Mouse (Mus musculus): ENCODE data around the gene Pappa2.

The Pappa2 gene

DNA sequence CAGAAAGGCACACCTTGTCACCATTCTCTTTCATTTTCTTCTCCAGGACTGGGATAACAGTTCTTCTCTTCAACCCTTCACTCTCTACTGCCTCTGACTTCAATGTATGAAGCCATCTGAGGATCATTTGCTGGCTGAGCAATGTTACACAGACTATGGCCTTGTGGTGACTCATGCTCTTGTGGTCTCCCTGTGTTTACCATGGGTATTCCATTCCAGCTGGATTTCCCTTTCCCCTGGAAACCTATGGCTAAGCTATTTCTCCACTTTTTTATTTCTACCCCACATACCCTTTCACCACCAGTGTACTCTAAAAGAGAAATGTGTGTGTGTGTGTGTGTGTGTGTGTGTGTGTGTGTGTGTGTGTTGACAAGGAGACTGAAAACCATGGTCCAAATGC, 83.0 kb downstream of the Pappa2 start:
- DNase-seq (ENCODE audit: low spot score): peak; percentile 61

DNA sequence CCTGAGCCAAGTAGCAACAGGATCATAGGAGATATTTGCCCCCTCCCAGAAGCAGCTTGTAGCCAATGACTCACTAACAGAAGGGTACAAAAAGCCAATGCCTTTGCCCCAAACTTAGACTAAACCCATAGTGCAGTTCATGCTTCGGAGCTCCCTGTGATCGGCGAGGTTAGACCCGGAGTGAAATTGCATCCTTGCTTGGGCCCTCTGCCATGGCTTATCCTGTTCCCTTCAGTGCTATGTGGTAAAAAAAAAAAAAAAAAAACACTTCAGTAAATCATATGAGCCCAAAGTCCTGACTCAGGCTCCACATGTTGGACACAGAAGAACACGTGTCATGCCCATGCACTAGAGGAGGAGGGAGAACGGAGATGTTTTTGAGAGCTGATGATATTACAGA, 85.8 kb downstream of the Pappa2 start:
- DNase-seq (ENCODE audit: low spot score): peak; percentile 72

GRCm38 (mm10) chr1:158875487-158875886, 104.8 kb downstream of the Pappa2 start:
- DNase-seq (ENCODE audit: low spot score): no peak

GRCm38 (mm10) chr1:158874552-158875077, 105.7 kb downstream of the Pappa2 start:
- DNase-seq (ENCODE audit: low spot score): no peak

DNA sequence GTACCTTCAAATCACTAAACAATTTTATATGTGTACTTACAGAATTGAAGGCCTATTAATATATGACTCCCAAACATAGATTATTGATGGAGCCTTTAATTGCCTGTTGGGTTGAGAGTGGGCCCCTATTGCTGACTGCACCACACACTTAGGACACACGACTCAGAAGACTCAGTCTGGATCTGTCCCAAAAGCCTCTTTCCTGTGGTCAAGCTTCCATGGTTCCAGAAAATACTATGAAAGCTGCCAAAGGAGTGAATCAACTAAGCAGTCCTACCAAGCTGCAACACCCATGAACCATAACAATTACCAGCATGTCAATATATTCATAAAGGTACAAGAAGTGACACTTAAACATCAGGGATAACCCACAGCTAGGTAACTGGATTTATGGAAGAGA, 106.7 kb downstream of the Pappa2 start:
- no peak for DNase-seq (ENCODE audit: low spot score)

- DNase-seq (ENCODE audit: low spot score): no peak
Observed at GRCm38 (mm10) chr1:158871401-158871800, 108.9 kb downstream of the Pappa2 start.

- no peak for DNase-seq (ENCODE audit: low spot score)
Observed at GRCm38 (mm10) chr1:158860190-158860589, 120.1 kb downstream of the Pappa2 start.

- DNase-seq (ENCODE audit: low spot score): peak; percentile 45
Observed at GRCm38 (mm10) chr1:158853936-158854882, 126.1 kb downstream of the Pappa2 start.

DNA sequence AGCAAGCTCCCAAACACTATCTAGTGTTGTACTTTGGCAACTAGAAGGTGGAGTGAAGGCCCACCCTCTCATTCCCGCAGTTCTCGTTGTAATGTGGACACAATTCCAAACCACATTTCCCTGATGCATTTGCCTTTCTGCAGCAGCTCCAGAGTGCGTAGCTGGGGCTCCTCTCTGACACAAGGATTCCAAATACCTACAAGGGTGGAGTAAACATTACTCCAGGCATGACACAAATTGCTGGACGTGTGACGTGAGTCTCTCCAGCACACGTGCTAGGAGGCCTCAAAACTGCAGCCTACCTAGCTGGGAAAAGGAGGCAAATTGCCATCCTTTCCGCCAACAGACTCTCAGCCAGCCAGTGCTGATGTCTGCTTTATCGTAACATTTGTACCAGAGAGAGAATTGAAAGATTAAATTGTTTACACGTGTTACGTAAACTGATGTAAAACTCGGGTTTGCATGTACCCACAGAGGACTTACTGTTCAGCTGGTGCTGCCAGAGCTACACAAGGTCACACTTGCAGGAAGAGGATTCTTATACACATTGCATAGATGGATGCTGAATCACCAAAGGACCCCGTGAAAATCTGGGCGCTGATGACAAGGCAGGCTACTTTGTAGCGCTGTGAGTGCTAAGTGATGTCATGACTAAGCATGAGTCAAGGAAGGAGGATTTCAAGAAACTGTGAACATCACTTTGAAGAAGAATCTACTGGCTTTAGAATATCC, 127.3 kb downstream of the Pappa2 start:
- DNase-seq (ENCODE audit: low spot score): peak; percentile 37

- no peak for DNase-seq (ENCODE audit: low spot score)
Observed at GRCm38 (mm10) chr1:158850459-158850858, 129.8 kb downstream of the Pappa2 start.

DNA sequence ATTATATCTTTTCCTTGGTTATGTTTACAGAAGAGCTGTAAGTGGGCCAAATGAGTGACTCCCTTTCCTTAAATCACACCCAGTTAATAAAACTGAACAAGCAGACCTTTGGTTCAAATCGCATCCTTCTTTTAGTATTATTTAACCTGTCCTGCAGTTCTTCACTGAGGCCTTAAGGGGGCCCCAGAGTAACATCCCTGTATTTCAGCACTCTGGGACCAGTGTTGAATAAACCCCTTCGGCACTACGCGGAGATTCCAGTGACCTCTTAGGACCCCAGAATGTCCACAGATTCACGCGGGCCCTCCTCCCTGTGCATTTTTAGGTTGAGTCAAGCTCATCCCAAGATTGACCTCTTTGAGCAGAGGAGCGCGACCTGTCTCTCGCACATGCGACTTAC, 135.7 kb downstream of the Pappa2 start:
- peak; percentile 32 for DNase-seq (ENCODE audit: low spot score)

GRCm38 (mm10) chr1:158837151-158837550, 143.1 kb downstream of the Pappa2 start:
- no peak for DNase-seq (ENCODE audit: low spot score)

GRCm38 (mm10) chr1:158830152-158830551, 150.1 kb downstream of the Pappa2 start:
- DNase-seq (ENCODE audit: low spot score): no peak

DNA sequence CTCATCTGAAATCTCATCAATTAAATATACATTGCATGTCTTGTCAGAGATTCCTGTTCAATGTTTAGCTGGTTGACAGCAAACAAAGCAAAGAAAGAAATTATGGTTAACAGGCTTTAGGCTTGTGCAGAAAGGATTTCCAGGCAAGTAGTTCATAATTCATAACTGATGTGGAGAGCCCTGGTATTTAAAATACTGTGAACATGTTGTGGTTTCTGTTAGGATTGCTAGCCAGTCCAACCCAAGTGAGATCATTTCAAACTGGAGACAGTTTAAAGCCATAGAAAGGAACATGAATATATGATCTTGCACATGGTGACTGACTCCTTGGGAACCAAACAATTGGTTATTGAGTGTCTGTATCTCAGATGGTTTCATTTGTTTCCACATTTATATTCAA, 152.4 kb downstream of the Pappa2 start:
- no peak for DNase-seq (ENCODE audit: low spot score)

GRCm38 (mm10) chr1:158819676-158820075, 160.6 kb downstream of the Pappa2 start:
- DNase-seq (ENCODE audit: low spot score): no peak

DNA sequence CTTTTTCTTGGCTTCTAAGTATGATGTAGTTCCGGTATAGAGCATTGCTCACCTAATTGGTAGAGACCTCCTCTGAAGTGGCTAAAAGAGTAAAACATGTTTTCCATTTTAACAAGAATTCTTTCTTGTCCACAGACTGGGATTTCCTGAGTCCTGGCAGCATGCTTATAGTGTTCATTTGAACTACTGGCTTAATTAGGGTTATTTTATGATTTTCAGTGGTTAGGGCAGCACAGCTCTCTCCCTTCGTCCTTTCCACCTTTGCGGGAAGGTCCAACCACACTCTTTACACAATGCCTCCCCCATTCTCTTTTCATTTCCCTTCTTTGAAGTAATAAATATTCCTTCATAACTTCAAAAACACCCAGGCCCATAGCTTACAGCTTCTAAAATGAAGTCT, 163.8 kb downstream of the Pappa2 start:
- no peak for DNase-seq (ENCODE audit: low spot score)

GRCm38 (mm10) chr1:158811887-158812286, 168.4 kb downstream of the Pappa2 start:
- peak; percentile 29 for DNase-seq (ENCODE audit: low spot score)

GRCm38 (mm10) chr1:158775486-158775885, 204.8 kb downstream of the Pappa2 start:
- peak; percentile 22 for DNase-seq (ENCODE audit: low spot score)

- no peak for DNase-seq (ENCODE audit: low spot score)
Observed at GRCm38 (mm10) chr1:158773102-158773501, 207.2 kb downstream of the Pappa2 start.

GRCm38 (mm10) chr1:158770756-158771155, 209.5 kb downstream of the Pappa2 start:
- DNase-seq (ENCODE audit: low spot score): no peak

DNA sequence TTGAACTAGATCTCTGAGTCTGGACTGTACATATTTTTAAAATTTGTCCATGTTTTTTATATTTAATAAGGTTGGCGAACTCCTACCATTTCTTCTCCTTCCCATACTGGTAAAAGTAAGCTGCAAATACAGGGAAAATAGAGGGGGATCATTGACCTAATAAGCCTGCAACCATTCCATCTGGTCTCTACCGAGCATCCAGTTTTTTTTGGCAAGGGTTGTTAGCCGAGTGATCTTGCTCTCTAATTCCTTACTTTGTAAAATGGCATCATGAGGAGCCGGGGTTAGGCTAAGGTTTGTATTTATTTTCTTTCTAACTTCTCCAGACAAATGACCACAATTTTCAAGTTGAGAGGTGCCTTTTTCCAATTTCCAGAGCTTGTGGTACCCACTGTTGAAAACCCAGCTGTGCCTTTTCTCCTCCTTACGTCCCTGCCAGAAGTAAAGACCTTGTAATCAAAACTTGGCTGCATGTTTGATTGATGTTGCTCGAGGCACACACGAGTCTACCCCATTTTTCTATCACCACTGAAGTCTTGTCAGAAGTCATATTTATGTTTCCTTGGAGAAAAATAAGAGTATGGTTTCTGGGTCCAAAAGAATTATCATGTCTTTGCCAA, 210.1 kb downstream of the Pappa2 start:
- DNase-seq (ENCODE audit: low spot score): peak; percentile 41

GRCm38 (mm10) chr1:158765842-158766241, 214.4 kb downstream of the Pappa2 start:
- DNase-seq (ENCODE audit: low spot score): no peak

Data from adipocyte (in vitro differentiated cells).